Mouse (Mus musculus) liver, embryonic 12.5 days (tissue): Measurements from ENCODE around the gene Acss1. TPM values are rescaled to one million over a fixed set of nuclear protein-coding genes. Genes with fewer than 3 reads are reported as not detected.
A peak's percentile ranks its signal among the peaks of the same experiment; 100 is the strongest.

ENCODE experiments used
- ATAC-seq: fragments of 200-750 bp; cut with Nextera tagmentation; 2 replicates; pipeline ENCODE4 v1.8.0; 2017; ENCODE audit warnings: moderate number of reproducible peaks, mild to moderate bottlenecking, moderate library complexity
- H3K27ac ChIP-seq: fragments of 300-500 bp; sonication (generic); 2 replicates; pipeline ENCODE4 v1.5.1; 2016; ENCODE audit warnings: mild to moderate bottlenecking
- H3K27me3 ChIP-seq: fragments of 300-500 bp; sonication (generic); replicated peaks from 2 replicates; pipeline ENCODE4 v1.6.1; 2016; ENCODE audit warnings: mild to moderate bottlenecking, moderate library complexity
- H3K36me3 ChIP-seq: fragments of 300-500 bp; sonication (generic); 2 replicates; pipeline ENCODE4 v1.6.1; 2016; ENCODE audit warnings: mild to moderate bottlenecking, moderate library complexity
- H3K4me1 ChIP-seq: fragments of 300-500 bp; sonication (generic); 2 replicates; pipeline ENCODE4 v1.6.1; 2016
- H3K4me2 ChIP-seq: fragments of 300-500 bp; sonication (generic); 2 replicates; pipeline ENCODE4 v1.6.1; 2016; ENCODE audit warnings: mild to moderate bottlenecking, moderate library complexity
- H3K4me3 ChIP-seq: fragments of 300-500 bp; sonication (generic); 2 replicates; pipeline ENCODE4 v1.5.1; 2016; ENCODE audit warnings: mild to moderate bottlenecking, moderate library complexity
- H3K9ac ChIP-seq: fragments of 300-500 bp; sonication (generic); 2 replicates; pipeline ENCODE4 v1.6.1; 2016; ENCODE audit warnings: mild to moderate bottlenecking, moderate library complexity
- H3K9me3 ChIP-seq: fragments of 300-500 bp; sonication (generic); replicated peaks from 2 replicates; pipeline ENCODE4 v1.6.1; 2016; ENCODE audit warnings: mild to moderate bottlenecking, moderate library complexity
- WGBS: fragments of 180-500 bp; shearing (Covaris S2); methylation state at CpG from one replicate; pipeline ENCODE4 v1.1.7; 2016; ENCODE audit not compliant: insufficient replicate concordance; 5-methylcytosine and 5-hydroxymethylcytosine counted together
- polyA plus RNA-seq: library from polyadenylated mRNA; unstranded; fragments of >200 nt; fragmentation: Nextera tagmentation; extraction: Ambion mirVana; gene quantifications from 2 replicates; pipeline ENCODE4 v1.2.1, GENCODE M21; 2016

The Acss1 gene
- polyA plus RNA-seq = 47.4 and 53.8 TPM in 2 replicates

DNA sequence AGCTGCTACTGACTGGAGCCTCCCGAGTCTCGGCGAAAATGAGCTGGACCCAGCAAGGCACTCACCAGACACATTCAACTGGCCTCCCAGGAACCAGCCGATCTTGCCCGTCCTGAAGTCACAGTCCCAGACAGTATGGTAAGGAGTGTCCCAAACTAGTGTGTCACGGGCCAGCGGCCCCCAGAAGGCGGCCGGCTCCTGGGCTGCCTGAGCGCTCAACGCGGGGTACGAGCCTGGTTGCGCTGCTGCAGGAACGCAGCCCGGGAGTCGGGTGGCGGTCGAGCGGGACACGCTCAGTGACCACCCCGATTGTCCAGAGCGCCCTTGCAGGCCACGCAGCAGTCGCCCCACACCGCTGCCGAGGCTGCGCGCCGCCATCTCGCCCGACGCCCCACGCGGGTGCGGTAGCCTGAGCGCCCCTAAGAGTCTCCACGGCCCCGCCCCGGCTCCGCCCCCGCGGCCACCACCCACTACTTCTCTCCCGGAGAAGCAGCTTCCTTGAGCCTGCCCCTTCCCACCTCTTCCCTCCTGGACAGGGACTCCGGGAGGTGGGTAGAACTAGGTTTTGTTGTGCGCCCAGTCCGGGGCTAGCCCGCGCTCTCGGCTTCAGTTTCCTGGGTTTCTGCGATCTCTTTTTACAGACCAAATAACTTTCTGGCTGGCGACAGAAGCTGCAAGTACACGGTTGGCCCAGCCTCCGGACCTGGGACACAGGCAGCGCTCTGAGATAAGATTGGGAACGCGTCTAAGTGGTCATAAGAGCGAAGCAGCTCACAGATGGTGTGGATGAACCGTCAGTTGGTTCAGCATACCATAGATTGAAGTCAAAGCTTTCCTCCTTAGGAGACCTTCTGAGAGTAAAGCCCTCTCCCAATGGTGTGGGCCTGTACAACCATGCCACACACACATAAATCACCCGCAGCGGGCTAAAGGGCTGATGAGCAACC is at the start of gene Acss1:
TSS of gene Acss1 (minus strand) at position 681 of the 947 bp plus-strand sequence.
- ATAC-seq = peak; percentile 78
- 2% methylated on average over 61 of the region's 61 CpGs for WGBS
- Histone ChIP-seq H3K36me3 (no peaks in the 10 kb centered on the region), H3K4me3 (peak within 1 kb of the TSS; percentile 82), H3K9ac (peak within 1 kb of the TSS; percentile 92), H3K9me3 (no peaks in the 10 kb centered on the region), H3K27ac (peak within 1 kb of the TSS; percentile 94), H3K27me3 (no peaks in the 10 kb centered on the region), H3K4me1 (peaks cover 72% of the 10 kb centered on the region), H3K4me2 (peak within 1 kb of the TSS; percentile 95)

DNA sequence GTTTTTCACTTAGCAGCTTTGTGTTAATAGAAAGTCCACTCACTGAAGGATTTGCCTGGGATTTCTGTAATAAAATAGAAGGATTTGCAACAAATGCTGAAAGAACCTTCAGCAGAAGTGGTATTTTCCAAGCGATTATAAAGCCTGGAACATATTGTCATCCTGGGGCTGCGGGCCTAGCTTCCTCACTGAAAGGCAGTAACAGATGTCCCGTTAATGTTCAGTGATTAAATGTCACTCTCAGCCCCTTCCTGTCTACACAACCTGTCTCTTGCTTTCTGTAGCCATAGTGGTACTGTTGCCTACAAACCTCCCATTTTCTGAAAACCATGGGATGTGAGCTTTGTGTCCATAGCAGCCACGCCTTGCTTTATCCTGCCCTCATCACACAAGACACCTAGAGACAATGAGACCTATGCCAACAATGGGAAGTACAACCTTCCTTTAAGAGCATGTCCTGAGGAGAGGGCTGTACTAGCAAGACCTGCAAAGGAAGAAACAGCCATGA is 43.9 kb upstream of the Acss1 start:
- no peak overlapping the region for H3K27ac ChIP-seq
- no peaks in the 10 kb centered on the region for H3K9me3 ChIP-seq
- no peak overlapping the region for H3K4me2 ChIP-seq
- WGBS = 67% methylated on average over 4 of the region's 4 CpGs
- H3K36me3 ChIP-seq = no peaks in the 10 kb centered on the region
- H3K4me3 ChIP-seq = no peak overlapping the region
- ATAC-seq = no peak
- no peak overlapping the region for H3K9ac ChIP-seq
- H3K27me3 ChIP-seq = no peaks in the 10 kb centered on the region
- no peaks in the 10 kb centered on the region for H3K4me1 ChIP-seq

DNA sequence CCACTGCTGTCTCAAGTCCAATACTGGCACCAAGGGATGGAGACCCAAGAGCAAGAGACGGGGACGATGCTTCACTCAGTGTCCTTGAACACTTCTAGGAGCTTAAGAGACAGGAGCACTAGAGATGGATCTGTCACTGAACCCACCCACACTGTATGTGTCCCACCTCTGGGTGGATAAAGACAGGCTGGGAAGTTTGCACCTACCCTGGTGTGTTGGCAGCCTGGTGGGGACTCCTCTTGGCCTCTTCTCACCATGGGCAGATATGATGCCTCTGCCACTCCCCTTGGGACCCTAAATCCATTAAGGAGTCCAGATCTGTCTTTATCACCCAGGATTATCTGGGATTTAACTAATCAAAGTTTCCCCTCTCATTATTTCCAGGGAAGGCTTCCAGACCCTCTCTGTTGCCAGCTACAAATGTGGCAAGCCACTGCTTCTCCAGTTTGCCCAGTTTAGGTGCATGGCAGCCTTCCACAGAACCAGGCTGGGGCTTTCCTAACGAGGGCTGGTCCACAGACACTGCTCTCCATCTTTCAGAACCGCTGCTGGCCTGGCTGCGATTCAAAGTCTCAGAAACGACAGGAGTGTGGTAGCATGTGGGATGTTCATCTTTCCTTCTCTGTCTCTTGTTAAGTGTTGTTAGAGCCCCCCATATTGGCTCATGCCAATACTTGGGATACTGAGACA is 23.3 kb upstream of the Acss1 start:
- WGBS = 50% methylated on average over 6 of the region's 6 CpGs

DNA sequence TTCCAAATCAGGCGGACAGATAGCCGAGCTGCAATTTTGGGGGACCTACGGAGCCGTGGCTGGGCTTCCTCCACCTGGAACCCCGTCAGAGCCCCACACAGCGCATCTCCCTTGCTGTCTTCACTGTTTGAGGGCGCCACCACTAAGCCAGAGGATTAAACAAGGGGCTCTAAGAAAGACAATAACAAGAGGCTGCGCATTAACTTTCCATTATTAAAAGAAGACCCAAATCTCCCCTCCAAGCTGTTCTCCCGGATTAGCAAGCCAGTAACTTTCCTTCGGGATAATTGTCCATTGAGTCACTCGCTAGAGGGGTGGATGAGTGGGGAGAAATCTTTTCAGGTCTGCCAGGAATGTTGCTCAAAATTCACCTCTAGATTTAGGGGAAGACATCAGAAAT is 21.9 kb upstream of the Acss1 start:
- no peak for ATAC-seq
- no peaks in the 10 kb centered on the region for H3K36me3 ChIP-seq
- no peaks in the 10 kb centered on the region for H3K9me3 ChIP-seq
- no peaks in the 10 kb centered on the region for H3K4me1 ChIP-seq
- H3K4me3 ChIP-seq = no peak overlapping the region
- no peak overlapping the region for H3K27ac ChIP-seq
- no peak overlapping the region for H3K9ac ChIP-seq
- 10% methylated on average over 11 of the region's 11 CpGs for whole genome bisulfite sequencing
- no peak overlapping the region for H3K4me2 ChIP-seq
- H3K27me3 ChIP-seq = peaks cover 80% of the 10 kb centered on the region

More for the DNA sequence above, 23.3 kb upstream of the Acss1 start:
- Histone ChIP-seq H3K9ac (no peak overlapping the region), H3K36me3 (no peaks in the 10 kb centered on the region), H3K4me2 (no peak overlapping the region), H3K27me3 (peaks cover 65% of the 10 kb centered on the region), H3K27ac (no peak overlapping the region), H3K4me3 (no peak overlapping the region), H3K4me1 (no peaks in the 10 kb centered on the region), H3K9me3 (no peaks in the 10 kb centered on the region)
- ATAC-seq = no peak

DNA sequence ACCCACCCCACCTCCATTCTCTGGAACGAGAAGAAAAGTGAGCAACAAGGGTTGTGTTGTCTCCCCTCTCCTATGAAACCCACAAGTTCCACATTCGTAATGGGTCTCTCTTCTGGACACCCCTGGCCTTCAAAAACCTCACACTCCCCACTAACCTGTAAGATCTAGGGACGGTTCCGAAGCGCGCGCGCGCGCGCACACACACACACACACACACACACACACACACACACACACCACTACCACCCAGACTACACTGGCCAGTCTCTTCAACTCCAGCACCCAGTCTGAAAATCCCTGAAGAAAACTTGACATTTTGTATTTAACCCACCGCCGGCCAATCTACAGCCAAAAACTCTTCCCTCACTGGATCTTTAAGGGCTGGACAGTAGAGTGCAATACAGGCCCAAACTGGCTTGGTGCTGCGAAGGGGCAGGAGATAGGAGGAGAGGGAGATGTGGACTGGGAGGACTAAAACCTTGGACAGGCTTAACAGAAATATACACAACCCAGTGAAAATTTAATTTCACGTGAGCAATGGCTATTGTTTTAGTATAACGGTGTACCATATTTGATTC is 21.0 kb upstream of the Acss1 start, which contains the start of gene Vsx1:
TSS of gene Vsx1 (minus strand) at position 138 of the 578 bp plus-strand sequence.
- peak within 1 kb of the TSS; percentile 42 for H3K4me2 ChIP-seq
- H3K27ac ChIP-seq = no peak within 1 kb of the TSS
- no peak within 1 kb of the TSS for H3K9ac ChIP-seq
- H3K36me3 ChIP-seq = no peaks in the 10 kb centered on the region
- ATAC-seq = no peak
- WGBS = 42% methylated on average over 16 of the region's 16 CpGs
- H3K27me3 ChIP-seq = peaks cover 85% of the 10 kb centered on the region
- no peaks in the 10 kb centered on the region for H3K4me1 ChIP-seq
- H3K4me3 ChIP-seq = peak within 1 kb of the TSS; percentile 2; the same call in 1 of the 2 replicates
- H3K9me3 ChIP-seq = no peaks in the 10 kb centered on the region

DNA sequence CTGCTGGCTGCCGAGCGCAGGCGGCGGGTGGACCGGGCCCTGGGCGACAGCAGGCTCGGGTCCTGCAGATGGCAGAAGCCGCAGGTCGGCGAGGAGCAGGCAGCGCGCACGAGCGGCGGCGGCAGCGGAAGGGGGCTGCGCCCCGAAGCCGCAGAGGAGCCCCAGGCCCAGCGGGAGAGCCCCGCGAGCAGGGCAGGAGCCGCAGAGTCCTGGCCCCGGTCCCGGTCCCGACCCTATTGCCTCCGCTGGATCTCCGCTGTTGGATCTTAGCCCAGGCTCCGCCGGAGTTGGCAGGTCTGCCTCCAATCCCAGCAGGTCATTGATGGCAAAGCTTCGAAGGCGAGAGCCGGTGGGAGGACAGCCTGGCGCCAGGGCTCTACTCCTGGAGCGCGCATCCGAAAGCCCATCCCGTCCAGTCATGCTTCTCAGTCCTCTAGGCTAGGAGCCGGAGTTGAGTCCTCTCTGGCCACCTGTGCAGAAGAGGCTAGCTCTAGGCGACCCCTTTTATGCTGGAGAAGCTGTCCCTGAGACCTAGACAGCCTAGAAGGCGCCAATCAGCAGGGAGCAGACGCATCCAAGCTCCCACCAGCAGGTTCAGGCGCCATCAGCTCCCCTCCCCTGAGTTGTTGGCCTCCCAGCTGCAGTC is 20.4 kb upstream of the Acss1 start:
- Histone ChIP-seq H3K27me3 (peaks cover 86% of the 10 kb centered on the region), H3K4me3 (peak overlapping the region; percentile 2; the same call in 1 of the 2 replicates), H3K4me1 (no peaks in the 10 kb centered on the region), H3K9ac (no peak overlapping the region), H3K4me2 (peak overlapping the region; percentile 42), H3K9me3 (no peaks in the 10 kb centered on the region), H3K27ac (no peak overlapping the region), H3K36me3 (no peaks in the 10 kb centered on the region)
- 0 out of 2 replicates have a peak, but pooled peaks have one; percentile 21 for ATAC-seq
- 6% methylated on average over 41 of the region's 44 CpGs for WGBS

DNA sequence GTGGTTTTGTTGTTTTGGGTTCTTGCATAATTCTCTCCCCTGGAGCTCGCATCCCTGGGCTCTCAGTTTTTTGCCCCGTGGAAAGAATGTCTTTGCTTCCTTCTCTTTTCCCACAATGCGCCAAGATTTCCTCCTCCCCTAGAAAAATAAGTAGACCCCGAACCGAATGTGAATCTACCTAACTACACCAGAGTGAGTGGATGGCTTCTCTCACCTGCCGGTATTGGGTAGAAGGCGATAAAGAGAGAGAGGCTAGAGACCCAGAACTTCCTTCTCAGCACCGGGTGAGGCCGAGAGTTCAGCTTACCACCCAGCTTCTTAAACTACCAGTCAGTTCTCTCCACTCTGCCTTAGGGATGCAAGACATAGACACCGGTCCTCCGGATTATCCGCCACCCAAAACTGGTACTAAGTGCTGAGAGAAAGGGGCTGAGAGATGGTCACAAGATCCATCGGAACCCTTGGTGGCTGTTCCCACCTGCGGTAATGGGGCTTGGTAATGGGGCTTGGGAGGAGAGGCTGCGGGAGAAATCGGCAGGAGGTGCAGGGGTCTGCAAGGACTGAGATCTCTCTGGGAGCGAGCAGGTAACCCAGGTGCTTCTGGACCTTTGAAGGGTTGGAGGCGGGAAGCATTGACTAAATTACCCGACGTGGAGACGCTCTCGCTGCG is 19.7 kb upstream of the Acss1 start:
- Histone ChIP-seq H3K9ac (no peak overlapping the region), H3K4me2 (peak overlapping the region; percentile 42), H3K4me3 (peak overlapping the region; percentile 2; the same call in 1 of the 2 replicates), H3K4me1 (no peaks in the 10 kb centered on the region), H3K27ac (no peak overlapping the region), H3K27me3 (peaks cover 84% of the 10 kb centered on the region), H3K36me3 (no peaks in the 10 kb centered on the region), H3K9me3 (no peaks in the 10 kb centered on the region)
- no peak for ATAC-seq
- WGBS = 4% methylated on average over 23 of the region's 23 CpGs

DNA sequence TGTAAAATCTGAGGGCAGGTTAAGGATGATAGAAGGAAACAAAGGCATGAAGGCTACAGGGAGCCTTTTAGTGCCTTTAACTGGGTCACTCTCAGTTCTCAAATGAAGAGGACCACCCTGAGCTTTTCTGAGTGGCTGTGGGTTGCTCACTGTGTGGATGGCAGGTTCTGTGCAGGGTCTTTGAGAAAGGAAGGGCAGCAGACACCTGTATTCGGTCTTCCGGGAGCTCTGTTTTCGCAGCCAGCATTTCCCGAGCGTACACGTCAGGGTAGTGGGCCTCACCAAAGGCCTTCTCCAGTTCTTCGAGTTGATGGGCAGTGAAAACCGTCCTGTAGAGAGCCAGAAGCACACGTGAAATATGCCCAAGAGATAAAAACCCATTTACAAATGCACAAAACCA is 17.1 kb upstream of the Acss1 start:
- no peak overlapping the region for H3K4me2 ChIP-seq
- H3K9me3 ChIP-seq = no peaks in the 10 kb centered on the region
- no peak overlapping the region for H3K9ac ChIP-seq
- no peaks in the 10 kb centered on the region for H3K36me3 ChIP-seq
- H3K27ac ChIP-seq = no peak overlapping the region
- WGBS = 74% methylated on average over 9 of the region's 9 CpGs
- no peak for ATAC-seq
- peaks cover 58% of the 10 kb centered on the region for H3K27me3 ChIP-seq
- peaks cover 4% of the 10 kb centered on the region; the same call in 1 of the 2 replicates for H3K4me1 ChIP-seq
- no peak overlapping the region for H3K4me3 ChIP-seq

DNA sequence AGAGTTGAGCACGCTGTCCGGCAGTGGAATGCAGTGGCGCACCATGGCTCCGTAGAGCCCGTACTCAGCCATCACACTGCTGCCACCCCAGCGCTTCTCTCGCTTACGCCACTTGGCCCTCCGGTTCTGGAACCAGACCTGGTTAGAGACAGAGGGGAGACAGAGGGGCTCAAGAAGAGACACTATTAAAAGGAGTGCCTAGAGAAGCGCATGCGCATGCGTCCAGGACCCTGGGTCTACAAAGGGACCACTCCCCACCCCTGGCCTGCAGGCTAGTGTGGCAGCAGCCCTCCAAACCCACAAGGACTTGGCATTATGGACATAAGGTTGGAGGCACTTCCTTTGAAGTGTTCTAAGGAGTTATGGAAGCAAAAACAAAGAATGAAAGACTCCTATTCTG is 16.2 kb upstream of the Acss1 start:
- no peak overlapping the region for H3K27ac ChIP-seq
- ATAC-seq = no peak
- H3K4me1 ChIP-seq = peaks cover 4% of the 10 kb centered on the region; the same call in 1 of the 2 replicates
- H3K36me3 ChIP-seq = no peaks in the 10 kb centered on the region
- no peak overlapping the region for H3K4me2 ChIP-seq
- 79% methylated on average over 12 of the region's 12 CpGs for WGBS
- H3K9me3 ChIP-seq = no peaks in the 10 kb centered on the region
- H3K9ac ChIP-seq = no peak overlapping the region
- no peak overlapping the region for H3K4me3 ChIP-seq
- peaks cover 49% of the 10 kb centered on the region for H3K27me3 ChIP-seq

DNA sequence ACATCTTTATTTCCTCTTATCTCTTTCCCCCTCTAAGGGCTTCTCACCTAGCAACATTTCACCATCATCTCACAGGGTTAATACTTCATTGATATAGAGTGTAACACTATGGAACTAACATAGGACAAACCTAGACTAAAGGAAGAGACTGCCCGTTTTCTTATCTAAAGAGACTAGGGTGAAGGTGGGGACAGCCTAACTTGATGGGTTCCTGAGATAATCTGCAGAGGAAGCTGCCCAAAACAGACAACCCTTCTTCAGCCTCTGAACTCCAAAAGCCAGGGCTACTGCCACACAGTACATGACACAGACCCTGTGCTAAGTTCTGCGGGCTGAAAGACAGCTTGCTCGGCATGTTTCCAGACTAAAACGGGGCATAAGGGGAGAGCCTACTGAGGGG is 13.3 kb upstream of the Acss1 start:
- no peaks in the 10 kb centered on the region for H3K9me3 ChIP-seq
- H3K4me1 ChIP-seq = peaks cover 4% of the 10 kb centered on the region; the same call in 1 of the 2 replicates
- 0 out of 2 replicates have a peak, but pooled peaks have one; percentile 44 for ATAC-seq
- H3K36me3 ChIP-seq = no peaks in the 10 kb centered on the region
- H3K4me3 ChIP-seq = no peak overlapping the region
- H3K27ac ChIP-seq = no peak overlapping the region
- H3K27me3 ChIP-seq = peaks cover 28% of the 10 kb centered on the region
- H3K4me2 ChIP-seq = no peak overlapping the region
- 28% methylated on average over 4 of the region's 4 CpGs for WGBS
- no peak overlapping the region for H3K9ac ChIP-seq

DNA sequence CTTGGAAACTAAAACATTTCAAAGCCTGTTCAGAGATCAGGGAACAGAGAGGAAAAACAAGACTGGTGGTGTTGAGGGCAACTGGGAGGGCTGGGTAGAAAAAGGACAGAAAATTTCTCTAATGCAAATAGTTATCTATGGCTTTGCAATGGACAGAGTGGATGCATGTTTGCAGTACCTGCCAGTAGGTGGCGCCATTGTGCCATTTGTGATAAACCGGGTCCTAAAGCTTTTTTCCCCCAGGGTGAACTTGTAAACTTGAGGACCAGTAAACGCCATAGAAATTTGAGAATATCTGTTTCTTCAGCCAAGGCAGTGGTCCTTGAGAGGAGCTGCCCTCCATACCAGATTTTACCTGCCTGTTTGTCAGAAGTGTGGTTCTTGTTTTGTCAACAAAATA is 10.1 kb upstream of the Acss1 start:
- no peak overlapping the region for H3K4me2 ChIP-seq
- no peak overlapping the region for H3K4me3 ChIP-seq
- peaks cover 8% of the 10 kb centered on the region; the same call in 1 of the 2 replicates for H3K4me1 ChIP-seq
- H3K36me3 ChIP-seq = no peaks in the 10 kb centered on the region
- H3K9ac ChIP-seq = no peak overlapping the region
- ATAC-seq = no peak
- WGBS = 2% methylated on average over 3 of the region's 3 CpGs
- H3K27ac ChIP-seq = no peak overlapping the region
- peaks cover 8% of the 10 kb centered on the region for H3K27me3 ChIP-seq
- H3K9me3 ChIP-seq = no peaks in the 10 kb centered on the region
